Mouse (Mus musculus) kidney, adult 2 months (tissue): ENCODE data around the gene Top2a.

Experiments used
- CTCF ChIP-seq: fragments of 200-500 bp; conservative IDR thresholded peaks from 2 replicates; pipeline ENCODE4 v1.5.1; 2011; ENCODE audit warnings: low read depth, mild to moderate bottlenecking, control low read depth, low read length, moderate library complexity, mixed read lengths; ENCODE audit not compliant: insufficient read depth, insufficient read length
- POLR2A ChIP-seq: fragments of 200-500 bp; IDR thresholded peaks from one replicate; pipeline ENCODE4 v1.6.1; 2011; ENCODE audit warnings: low read depth, low read length, control low read depth

DNA sequence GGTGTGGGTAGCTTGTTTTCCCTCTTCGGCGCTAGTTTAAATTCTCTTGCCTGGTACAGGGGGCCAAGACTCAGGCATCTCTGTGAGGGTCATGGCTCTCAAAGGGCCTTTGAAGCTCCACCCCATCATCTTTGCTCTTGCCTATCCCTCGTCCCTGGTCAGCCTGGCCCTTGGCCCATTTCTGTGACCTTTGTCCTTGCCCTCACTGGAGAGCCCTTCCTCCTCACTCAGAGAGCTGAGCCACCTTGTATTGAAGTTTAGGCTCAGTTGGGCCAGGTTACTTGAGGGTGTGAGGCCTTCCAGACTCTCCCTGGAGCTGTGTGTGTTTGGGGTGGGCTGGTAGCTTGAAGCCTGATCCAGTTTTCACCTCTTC is 78.4 kb downstream of the Top2a start:
- TF ChIP-seq CTCF, result no peak
- TF ChIP-seq POLR2A, result no peak
